Mouse (Mus musculus): Measurements from ENCODE around the gene Gm17581. TPM values are rescaled to one million over a fixed set of nuclear protein-coding genes. Genes with fewer than 3 reads are reported as not detected.
"Not testable (repeated sequence)": the region's sequence is repeated elsewhere in the genome, so short reads cannot be mapped to it uniquely, and the experiment has no call there.

Gm17581 gene
- polyA plus RNA-seq, 1 experiment: not detected

DNA sequence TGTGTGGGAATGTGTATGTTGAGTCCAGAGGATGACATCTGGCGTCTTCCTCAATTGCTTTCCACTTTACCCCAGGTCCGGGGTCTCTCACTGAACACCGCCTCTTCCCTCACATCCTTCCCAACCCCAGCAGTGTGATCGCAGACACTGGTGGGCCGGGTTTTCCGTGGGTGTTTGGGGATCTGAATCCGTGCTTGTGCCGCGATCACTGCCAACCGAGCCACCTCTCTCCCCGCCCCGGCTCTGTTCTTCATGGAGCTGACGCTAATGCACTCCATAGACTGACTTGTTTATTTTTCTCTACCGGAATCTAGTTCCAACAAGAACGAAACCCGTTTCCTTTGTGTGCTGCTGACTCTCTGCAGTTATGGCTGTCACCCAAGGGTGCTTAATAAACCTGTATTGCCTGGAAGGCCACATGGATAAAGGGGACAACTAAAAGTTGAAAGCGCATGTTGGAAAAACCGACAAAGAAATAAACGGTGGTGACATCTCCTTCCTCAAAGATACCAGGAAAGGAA, 34.2 kb downstream of the Gm17581 start:
- H3K4me3 ChIP-seq (ENCODE audit: low read depth, low read length): no peak overlapping the region
- no peaks in the 10 kb centered on the region for H3K4me1 ChIP-seq (ENCODE audit: control insufficient read depth, insufficient read depth, low read length)
- TF ChIP-seq POLR2A (IDR thresholded peaks at IDR 0.05; ENCODE audit: insufficient read depth, low read length) (no peak), CTCF (IDR thresholded peaks at IDR 0.05; ENCODE audit: low read depth, low read length) (no peak), EP300 (IDR thresholded peaks at IDR 0.05; ENCODE audit: insufficient read depth, low read depth, low read length) (no peak)
- H3K9me3 ChIP-seq (replicated peaks; ENCODE audit: control insufficient read depth, insufficient read depth, low read length, poor library complexity, severe bottlenecking): no peaks in the 10 kb centered on the region; the same call in 1 of the 2 replicates
- H3K27me3 ChIP-seq (ENCODE audit: control insufficient read depth, insufficient read depth, low read length, poor library complexity, severe bottlenecking): no peaks in the 10 kb centered on the region
- H3K27ac ChIP-seq (ENCODE audit: insufficient read depth, low read length): no peak overlapping the region
- H3K9ac ChIP-seq (ENCODE audit: low read depth, poor library complexity, severe bottlenecking): no peak overlapping the region
- no peaks in the 10 kb centered on the region for H3K36me3 ChIP-seq (ENCODE audit: control insufficient read depth, insufficient read depth, low read length, poor library complexity, severe bottlenecking)

DNA sequence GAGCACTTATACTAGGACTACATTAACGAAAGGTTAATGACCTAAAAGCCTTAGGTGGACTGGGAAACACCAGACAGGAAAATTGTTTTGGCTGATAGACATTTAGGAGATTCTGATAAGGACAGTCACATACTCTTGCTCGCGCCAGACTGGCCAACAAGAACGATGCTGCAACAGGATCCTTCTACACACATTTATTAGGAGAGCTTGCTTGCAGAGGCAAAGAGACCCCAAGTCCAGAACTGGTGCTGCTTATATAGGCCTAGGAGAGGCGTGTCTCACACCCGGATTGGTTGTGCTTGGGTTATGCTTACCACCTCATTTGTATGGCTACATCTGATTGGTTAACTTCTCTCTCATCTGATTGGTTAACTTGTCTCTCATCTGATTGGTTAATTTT, 37.2 kb downstream of the Gm17581 start:
- H3K27me3 ChIP-seq (ENCODE audit: control insufficient read depth, insufficient read depth, low read length, poor library complexity, severe bottlenecking); H3K4me1 ChIP-seq (ENCODE audit: control insufficient read depth, insufficient read depth, low read length); H3K4me3 ChIP-seq (ENCODE audit: low read depth, low read length); H3K9me3 ChIP-seq (replicated peaks; ENCODE audit: control insufficient read depth, insufficient read depth, low read length, poor library complexity, severe bottlenecking); H3K36me3 ChIP-seq (ENCODE audit: control insufficient read depth, insufficient read depth, low read length, poor library complexity, severe bottlenecking); H3K27ac ChIP-seq (ENCODE audit: insufficient read depth, low read length); H3K9ac ChIP-seq (ENCODE audit: low read depth, poor library complexity, severe bottlenecking): not testable (repeated sequence)

DNA sequence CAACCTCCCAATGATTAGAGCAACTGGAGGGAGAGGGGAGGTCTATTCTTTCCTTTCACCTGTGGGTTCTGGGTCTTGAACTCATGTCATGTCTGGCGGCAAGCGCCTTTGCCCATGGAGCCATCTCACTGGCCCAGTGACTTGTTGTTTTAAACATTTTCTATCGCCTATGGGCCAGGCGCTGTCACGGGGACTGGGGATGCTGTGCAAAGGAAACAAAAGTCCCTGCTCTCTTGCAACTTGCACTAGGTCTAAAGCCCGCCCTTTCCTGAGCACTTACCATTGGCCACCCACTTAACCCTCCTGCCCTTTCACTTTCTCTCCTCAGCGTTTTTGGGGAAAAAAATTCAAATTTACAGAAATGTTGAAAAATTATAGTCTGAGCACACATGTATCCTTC, 38.8 kb downstream of the Gm17581 start:
- Histone ChIP-seq H3K36me3 (ENCODE audit: control insufficient read depth, insufficient read depth, low read length, poor library complexity, severe bottlenecking) (no peaks in the 10 kb centered on the region), H3K4me1 (ENCODE audit: control insufficient read depth, insufficient read depth, low read length) (no peaks in the 10 kb centered on the region), H3K9ac (ENCODE audit: low read depth, poor library complexity, severe bottlenecking) (no peak overlapping the region), H3K9me3 (replicated peaks; ENCODE audit: control insufficient read depth, insufficient read depth, low read length, poor library complexity, severe bottlenecking) (no peaks in the 10 kb centered on the region; the same call in 1 of the 2 replicates), H3K27me3 (ENCODE audit: control insufficient read depth, insufficient read depth, low read length, poor library complexity, severe bottlenecking) (no peaks in the 10 kb centered on the region), H3K27ac (ENCODE audit: insufficient read depth, low read length) (no peak overlapping the region), H3K4me3 (ENCODE audit: low read depth, low read length) (no peak overlapping the region)
- no peak for TF ChIP-seq POLR2A (IDR thresholded peaks at IDR 0.05; ENCODE audit: insufficient read depth, low read length)
- TF ChIP-seq CTCF (IDR thresholded peaks at IDR 0.05; ENCODE audit: low read depth, low read length): no peak
- no peak for TF ChIP-seq EP300 (IDR thresholded peaks at IDR 0.05; ENCODE audit: insufficient read depth, low read depth, low read length)

DNA sequence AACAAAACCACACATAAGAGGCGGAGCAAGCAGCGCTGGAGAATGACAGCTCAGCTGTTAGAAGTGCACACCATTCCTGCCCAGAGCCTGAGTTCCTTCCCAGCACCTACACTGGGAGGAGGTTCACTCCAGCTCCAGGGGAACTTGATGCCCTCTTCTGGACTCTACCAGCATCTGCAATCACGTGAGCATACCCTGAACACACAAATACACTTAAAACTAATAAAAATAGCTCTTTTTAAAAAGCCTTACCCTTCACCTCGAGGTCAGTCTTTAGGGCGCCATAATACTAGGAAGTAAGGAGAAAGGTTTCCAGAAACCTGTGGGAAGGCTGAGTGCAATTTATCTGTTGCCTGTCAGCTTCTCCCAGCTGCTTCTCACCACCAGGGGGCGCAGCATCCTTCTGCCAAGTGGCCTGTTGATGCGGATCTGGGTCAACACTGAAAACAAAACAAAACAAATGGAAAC, 39.5 kb downstream of the Gm17581 start:
- Histone ChIP-seq H3K27me3 (ENCODE audit: control insufficient read depth, insufficient read depth, low read length, poor library complexity, severe bottlenecking) (no peaks in the 10 kb centered on the region), H3K9me3 (replicated peaks; ENCODE audit: control insufficient read depth, insufficient read depth, low read length, poor library complexity, severe bottlenecking) (no peaks in the 10 kb centered on the region; the same call in 1 of the 2 replicates), H3K36me3 (ENCODE audit: control insufficient read depth, insufficient read depth, low read length, poor library complexity, severe bottlenecking) (no peaks in the 10 kb centered on the region), H3K9ac (ENCODE audit: low read depth, poor library complexity, severe bottlenecking) (no peak overlapping the region), H3K4me1 (ENCODE audit: control insufficient read depth, insufficient read depth, low read length) (no peaks in the 10 kb centered on the region), H3K4me3 (ENCODE audit: low read depth, low read length) (no peak overlapping the region), H3K27ac (ENCODE audit: insufficient read depth, low read length) (no peak overlapping the region)
- TF ChIP-seq CTCF (IDR thresholded peaks at IDR 0.05; ENCODE audit: low read depth, low read length): peak; percentile 87
- TF ChIP-seq EP300 (IDR thresholded peaks at IDR 0.05; ENCODE audit: insufficient read depth, low read depth, low read length): no peak

- H3K27me3 ChIP-seq (ENCODE audit: control insufficient read depth, insufficient read depth, low read length, poor library complexity, severe bottlenecking): no peaks in the 10 kb centered on the region
- H3K4me1 ChIP-seq (ENCODE audit: control insufficient read depth, insufficient read depth, low read length): no peaks in the 10 kb centered on the region
- no peak overlapping the region for H3K4me3 ChIP-seq (ENCODE audit: low read depth, low read length)
- no peak for TF ChIP-seq EP300 (IDR thresholded peaks at IDR 0.05; ENCODE audit: insufficient read depth, low read depth, low read length)
- TF ChIP-seq POLR2A (IDR thresholded peaks at IDR 0.05; ENCODE audit: insufficient read depth, low read length): no peak
- TF ChIP-seq CTCF (IDR thresholded peaks at IDR 0.05; ENCODE audit: low read depth, low read length): no peak
- no peak overlapping the region for H3K27ac ChIP-seq (ENCODE audit: insufficient read depth, low read length)
- no peak overlapping the region for H3K9ac ChIP-seq (ENCODE audit: low read depth, poor library complexity, severe bottlenecking)
- no peaks in the 10 kb centered on the region for H3K36me3 ChIP-seq (ENCODE audit: control insufficient read depth, insufficient read depth, low read length, poor library complexity, severe bottlenecking)
- no peaks in the 10 kb centered on the region; the same call in 1 of the 2 replicates for H3K9me3 ChIP-seq (replicated peaks; ENCODE audit: control insufficient read depth, insufficient read depth, low read length, poor library complexity, severe bottlenecking)
Observed at GRCm38 (mm10) chr2:155695316-155695715, 40.4 kb downstream of the Gm17581 start.

- no peaks in the 10 kb centered on the region for H3K4me1 ChIP-seq (ENCODE audit: control insufficient read depth, insufficient read depth, low read length)
- TF ChIP-seq POLR2A (IDR thresholded peaks at IDR 0.05; ENCODE audit: insufficient read depth, low read length) (no peak), CTCF (IDR thresholded peaks at IDR 0.05; ENCODE audit: low read depth, low read length) (no peak), EP300 (IDR thresholded peaks at IDR 0.05; ENCODE audit: insufficient read depth, low read depth, low read length) (no peak)
- no peak overlapping the region for H3K27ac ChIP-seq (ENCODE audit: insufficient read depth, low read length)
- no peaks in the 10 kb centered on the region; the same call in 1 of the 2 replicates for H3K9me3 ChIP-seq (replicated peaks; ENCODE audit: control insufficient read depth, insufficient read depth, low read length, poor library complexity, severe bottlenecking)
- H3K4me3 ChIP-seq (ENCODE audit: low read depth, low read length): no peak overlapping the region
- no peaks in the 10 kb centered on the region for H3K27me3 ChIP-seq (ENCODE audit: control insufficient read depth, insufficient read depth, low read length, poor library complexity, severe bottlenecking)
- H3K36me3 ChIP-seq (ENCODE audit: control insufficient read depth, insufficient read depth, low read length, poor library complexity, severe bottlenecking): no peaks in the 10 kb centered on the region
- H3K9ac ChIP-seq (ENCODE audit: low read depth, poor library complexity, severe bottlenecking): no peak overlapping the region
Observed at GRCm38 (mm10) chr2:155694564-155694963, 41.1 kb downstream of the Gm17581 start.

All from ES-Bruce4 (cell line).